Mouse (Mus musculus): ENCODE results near the gene Sdr42e1.

Gene Sdr42e1

DNA sequence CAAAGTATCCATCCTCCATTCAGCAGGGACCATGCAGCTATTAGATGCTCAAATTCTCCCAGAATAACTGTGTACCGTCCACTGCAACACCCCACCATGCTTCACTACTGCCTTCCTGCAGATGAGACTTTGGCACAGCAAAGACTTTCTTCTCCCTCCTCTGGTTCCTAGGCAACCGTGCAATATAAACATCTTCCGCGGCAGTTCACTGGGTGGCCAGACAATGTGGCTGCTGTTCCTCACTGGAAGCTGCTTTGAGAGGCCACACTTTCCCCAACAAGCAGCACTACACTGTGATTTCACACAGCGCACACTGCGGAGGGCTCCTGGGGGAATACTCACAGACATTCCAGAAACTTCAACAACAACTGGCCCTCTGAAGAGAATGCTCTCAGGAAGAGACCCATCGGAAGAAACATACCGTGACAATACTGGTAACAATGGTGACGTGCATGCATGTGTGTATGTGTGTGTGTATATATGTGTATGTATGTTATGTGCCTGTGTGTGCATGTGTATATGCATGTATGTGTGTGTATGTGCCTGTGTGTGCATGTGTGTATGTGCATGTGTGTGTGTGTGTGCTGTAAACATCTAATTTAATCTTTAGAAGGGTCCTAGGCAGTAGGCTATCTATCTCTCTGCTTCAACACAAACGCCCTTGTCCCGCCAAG, 13.0 kb downstream of the Sdr42e1 start:
- in situ Hi-C loops (cut with MboI, MseI), result no loop called here

DNA sequence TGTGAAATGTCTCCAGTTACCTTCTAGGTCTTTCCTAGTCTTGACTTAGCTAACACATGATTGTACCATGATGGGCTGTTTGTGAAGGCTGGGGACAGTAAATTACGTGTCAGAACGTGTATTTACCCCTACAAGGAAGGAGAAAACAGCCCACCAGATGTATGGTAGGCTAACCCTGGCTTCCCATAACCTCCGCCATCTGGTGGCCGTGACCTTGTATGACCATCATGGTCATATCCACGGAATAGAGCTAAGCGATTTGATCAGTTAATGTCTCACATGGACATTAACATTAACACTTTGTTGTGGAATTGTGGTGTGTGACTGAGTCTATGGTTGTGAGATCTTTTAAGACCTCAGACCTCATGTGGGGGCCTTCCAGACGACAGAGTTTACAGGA, 14.5 kb downstream of the Sdr42e1 start:
- in situ Hi-C loops (cut with MboI, MseI), result no loop called here

DNA sequence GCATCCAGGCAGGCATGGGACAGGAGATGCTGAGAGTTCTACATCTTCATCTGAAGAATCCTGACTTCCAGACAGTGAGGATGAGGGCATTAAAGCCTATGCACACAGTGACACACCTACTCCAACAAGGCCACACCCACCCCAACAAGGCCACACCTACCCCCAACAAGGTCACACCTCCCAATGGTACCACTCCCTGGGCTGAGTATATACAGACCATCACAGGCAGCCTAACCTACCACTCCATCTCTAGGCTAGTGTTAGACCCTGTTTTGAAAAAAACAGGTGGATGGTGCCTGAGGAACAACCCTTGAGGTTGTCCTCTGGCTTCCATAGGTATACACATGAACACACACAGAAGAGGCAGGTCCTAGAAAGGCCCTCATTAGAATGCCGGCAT, 21.2 kb downstream of the Sdr42e1 start:
- in situ Hi-C loops (cut with MboI, MseI), result no loop called here

DNA sequence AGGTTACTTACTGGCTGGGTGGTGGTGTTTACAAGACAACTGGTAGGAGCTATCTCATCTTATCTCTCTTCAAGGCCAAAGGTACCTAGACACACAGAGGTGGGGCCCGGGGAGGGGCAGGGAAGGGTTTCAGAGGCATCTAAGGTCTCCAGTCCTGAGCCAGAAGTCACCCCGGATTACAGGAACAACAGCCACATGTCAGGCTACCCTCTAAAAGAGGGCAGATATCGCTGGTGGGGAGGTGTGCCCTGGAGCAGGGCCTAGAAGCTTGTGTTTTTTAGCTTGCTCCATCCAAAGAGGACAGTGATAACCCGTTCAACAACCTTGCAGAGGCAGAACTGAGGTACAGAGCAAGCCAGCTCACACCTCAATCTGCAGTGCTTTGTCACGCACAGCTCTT, 27.0 kb downstream of the Sdr42e1 start:
- in situ Hi-C loops (cut with MboI, MseI), result loop anchor here (25.0 kb wide), 1 partner anchor 1416 kb away; no protein-coding TSS in a partner anchor

DNA sequence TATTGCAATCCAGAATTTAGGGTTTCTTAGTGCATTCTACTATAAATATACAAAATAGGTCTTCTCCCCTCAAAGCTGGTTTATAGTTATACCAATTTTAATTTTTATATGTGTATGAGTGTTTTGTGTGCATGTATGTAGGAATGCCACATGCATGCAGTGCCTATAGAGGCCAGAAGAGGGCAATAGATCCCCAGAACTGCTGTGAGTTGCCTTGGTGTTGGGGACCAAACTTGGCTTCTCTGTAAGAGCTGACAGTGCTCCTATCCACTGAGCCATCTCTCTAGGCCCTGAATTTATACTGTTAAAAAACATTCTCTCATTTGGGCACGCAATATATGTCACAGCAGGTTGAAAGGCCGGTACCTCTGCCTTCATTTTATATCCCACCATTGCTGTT, 27.5 kb downstream of the Sdr42e1 start:
- in situ Hi-C loops (cut with MboI, MseI), result loop anchor here (25.0 kb wide), 1 partner anchor 1416 kb away; no protein-coding TSS in a partner anchor

DNA sequence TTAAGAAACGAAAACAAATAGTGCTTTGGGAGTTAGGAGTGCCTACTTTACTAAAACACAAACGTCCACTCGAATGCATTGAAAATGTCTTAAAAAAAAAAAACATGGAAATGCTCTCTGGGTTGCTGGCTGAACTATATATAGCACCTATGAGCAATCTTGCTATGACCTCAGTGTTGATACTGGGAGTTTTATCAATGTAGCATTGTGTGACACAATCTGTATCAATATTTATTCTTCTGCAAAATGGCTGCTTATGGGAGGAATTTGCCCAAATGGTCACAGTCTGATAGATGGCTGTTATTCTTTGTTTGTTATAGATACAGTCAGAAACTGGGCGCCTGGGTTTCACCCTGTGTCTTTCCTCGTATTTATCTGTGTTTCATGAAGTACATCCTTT, 28.0 kb downstream of the Sdr42e1 start:
- in situ Hi-C loops (cut with MboI, MseI), result loop anchor here (25.0 kb wide), 1 partner anchor 1417 kb away; no protein-coding TSS in a partner anchor

DNA sequence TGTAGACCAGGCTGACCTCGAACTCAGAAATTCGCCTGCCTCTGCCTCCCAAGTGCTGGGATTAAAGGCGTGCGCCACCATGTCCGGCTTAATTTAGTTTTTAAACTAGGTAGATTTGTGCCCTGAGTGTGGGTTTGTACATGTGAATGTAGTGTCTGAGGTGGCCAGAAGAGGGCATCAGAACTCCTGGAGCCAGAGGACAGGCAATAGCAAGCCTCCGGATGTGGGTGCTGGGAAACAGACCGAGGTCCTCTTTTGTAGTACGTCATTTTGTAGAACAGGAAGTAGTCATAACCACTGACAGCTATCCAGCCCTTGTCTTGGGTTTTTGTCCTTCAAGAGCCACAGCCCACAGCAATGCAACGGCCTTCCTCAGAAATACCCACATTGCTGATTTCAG, 33.9 kb downstream of the Sdr42e1 start:
- in situ Hi-C loops (cut with MboI, MseI), result loop anchor here (25.0 kb wide), 1 partner anchor 1423 kb away; no protein-coding TSS in a partner anchor

DNA sequence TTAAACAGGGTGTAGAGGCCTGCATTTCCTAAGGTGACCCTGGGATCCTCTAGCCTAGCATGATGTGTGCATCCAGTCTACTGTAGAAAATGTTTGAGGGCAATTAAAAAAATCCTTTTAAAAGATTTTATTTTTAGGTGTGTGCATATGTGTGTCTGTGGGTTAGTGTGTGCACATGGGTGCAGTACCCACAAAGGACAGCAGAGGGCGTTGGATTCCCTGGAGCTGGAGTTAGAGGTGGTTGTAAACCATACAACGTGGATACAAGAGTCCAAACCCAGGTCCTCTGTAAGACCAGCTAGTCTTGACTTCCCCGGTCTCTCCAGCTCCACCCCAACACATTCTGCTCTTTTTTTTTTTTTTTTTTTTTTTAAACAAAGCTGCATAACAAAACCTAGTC, 36.0 kb downstream of the Sdr42e1 start:
- in situ Hi-C loops (cut with MboI, MseI), result loop anchor here (25.0 kb wide), 1 partner anchor 1425 kb away; no protein-coding TSS in a partner anchor

DNA sequence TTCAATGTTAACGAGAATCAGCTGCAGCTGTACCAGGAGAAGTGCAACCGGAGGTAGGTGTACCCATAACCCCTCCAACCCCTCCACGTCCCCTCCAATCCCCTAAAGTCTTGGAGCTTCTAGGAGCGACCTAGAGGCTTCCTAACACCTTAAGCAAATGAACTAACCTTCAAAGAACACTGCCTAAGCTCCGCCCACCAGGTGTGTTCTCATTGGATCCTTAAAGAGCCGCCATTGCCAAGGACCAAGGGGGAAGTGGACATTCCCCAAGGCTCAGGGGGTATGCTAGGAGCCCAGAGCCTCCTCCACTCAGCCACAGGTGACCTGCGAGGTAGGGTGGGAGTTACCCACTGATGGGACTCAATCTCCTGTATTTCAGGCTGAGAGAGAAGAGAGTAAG, 39.1 kb downstream of the Sdr42e1 start:
- in situ Hi-C loops (cut with MboI, MseI), result loop anchor here (25.0 kb wide), 1 partner anchor 1428 kb away; no protein-coding TSS in a partner anchor

DNA sequence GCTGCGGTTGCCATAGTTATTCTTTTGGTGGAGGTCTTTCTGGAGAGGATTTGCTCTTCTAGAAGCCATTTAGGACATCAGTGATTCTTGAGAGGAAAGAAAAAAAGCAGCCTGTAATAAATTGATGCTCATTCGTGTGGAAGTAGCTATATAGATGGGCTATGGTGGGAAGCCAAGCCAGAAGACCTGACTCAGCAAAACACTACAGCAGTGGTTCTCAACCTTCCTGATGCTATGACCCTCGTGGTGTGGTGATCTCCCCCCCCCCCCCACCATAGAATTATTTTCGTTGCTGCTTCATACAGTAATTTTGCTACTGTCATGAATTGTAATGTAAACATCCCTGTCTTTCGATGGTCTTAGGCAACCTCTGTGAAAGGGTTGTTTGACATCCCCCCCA, 41.0 kb downstream of the Sdr42e1 start:
- in situ Hi-C loops (cut with MboI, MseI), result loop anchor here (25.0 kb wide), 1 partner anchor 1430 kb away; no protein-coding TSS in a partner anchor

DNA sequence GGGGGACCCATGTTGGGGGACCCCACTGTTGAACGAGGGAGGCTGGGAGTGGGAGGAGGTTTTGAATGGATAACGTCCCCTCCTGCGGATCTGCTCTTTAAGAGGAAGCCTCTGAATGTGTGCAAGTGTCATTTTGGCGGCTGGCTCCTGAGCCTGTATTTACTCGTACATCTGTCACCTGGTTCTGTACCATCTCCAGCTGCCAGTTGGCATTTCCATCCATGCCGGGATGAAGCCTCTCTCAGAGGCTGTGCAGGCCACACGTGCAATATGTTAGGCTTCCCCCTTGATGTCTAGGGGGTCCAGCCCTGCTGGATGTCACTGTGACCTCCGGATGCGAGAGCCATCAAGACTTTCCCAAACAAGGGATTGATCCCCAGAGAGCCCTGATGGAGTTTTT, 46.4 kb downstream of the Sdr42e1 start:
- in situ Hi-C loops (cut with MboI, MseI), result loop anchor here (25.0 kb wide), 1 partner anchor 1435 kb away; no protein-coding TSS in a partner anchor

DNA sequence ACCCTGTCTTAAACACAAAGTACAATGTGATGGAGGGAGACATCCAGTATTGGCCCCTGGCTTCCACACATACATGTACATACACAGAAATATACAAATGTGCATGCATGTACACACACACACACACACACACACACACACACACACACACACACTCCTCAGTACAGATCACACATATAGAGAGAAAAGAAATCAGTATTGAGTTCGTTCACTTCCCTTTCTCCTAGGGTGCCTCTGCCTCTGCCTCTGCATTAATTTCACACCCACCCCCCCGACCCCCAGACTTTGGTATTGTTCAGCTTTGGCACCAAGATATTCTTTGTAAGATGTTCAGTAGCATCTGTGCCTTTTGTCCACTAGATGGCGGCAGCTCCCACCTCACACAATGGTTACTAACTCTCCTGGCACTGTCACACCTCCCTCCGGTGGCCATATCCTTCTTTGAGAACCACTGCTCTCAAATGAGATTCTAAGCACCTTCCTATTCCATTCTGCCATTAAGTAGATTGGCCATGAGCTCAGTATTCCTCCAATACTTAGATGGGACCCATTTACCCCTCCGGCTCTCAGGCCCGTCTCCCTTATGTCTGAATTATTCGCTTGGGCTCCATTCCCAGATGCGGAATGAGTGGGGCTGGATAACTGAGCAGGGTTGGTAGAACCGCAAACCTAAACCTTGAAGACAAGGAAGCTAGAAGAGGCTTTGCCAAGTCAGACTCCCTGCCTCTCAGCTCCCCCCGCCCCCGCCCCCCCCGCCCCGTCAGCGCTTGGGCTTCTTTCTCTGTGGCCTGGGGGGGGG, 47.2 kb downstream of the Sdr42e1 start:
- in situ Hi-C loops (cut with MboI, MseI), result loop anchor here (25.0 kb wide), 1 partner anchor 1436 kb away; no protein-coding TSS in a partner anchor

DNA sequence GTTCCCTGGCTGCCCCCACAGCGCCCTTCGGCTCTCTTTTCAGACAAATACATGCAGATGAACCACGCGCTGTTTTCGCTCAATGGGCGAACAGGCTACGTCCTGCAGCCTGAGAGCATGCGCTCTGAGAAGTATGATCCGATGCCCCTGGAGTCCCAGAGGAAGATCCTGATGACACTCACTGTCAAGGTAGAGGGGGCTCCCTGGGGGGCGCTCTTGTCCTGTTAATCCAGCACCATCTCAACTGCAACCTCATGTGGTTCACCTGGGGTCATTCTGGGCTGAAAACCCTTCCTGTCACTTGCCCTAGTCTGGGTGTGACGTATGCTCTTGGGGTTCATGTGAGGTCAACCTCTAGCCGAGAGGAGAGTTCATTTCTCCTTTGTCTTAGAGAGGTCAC, 60.6 kb downstream of the Sdr42e1 start:
- in situ Hi-C loops (cut with MboI, MseI), result no loop called here

All from regulatory T cell (primary cell).